Mouse (Mus musculus): ENCODE data around the gene Crtc1.

The Crtc1 gene

GRCm38 (mm10) chr8:70419879-70420643, 19.3 kb downstream of the Crtc1 start:
- no peak for DNase-seq

GRCm38 (mm10) chr8:70418954-70419353, 20.4 kb downstream of the Crtc1 start:
- no peak for DNase-seq

GRCm38 (mm10) chr8:70417914-70418313, 21.5 kb downstream of the Crtc1 start:
- no peak for DNase-seq

GRCm38 (mm10) chr8:70416941-70417340, 22.4 kb downstream of the Crtc1 start:
- DNase-seq, result peak; percentile 62

- no peak for DNase-seq
These were observed 23.6 kb downstream of the Crtc1 start for GRCm38 (mm10) chr8:70415540-70416451.

- DNase-seq, result no peak
These were observed 25.0 kb downstream of the Crtc1 start for GRCm38 (mm10) chr8:70414310-70414946.

- peak; percentile 63 for DNase-seq
These were observed 29.1 kb downstream of the Crtc1 start for GRCm38 (mm10) chr8:70410281-70410680.

GRCm38 (mm10) chr8:70409455-70409871, 29.9 kb downstream of the Crtc1 start:
- DNase-seq, result no peak

GRCm38 (mm10) chr8:70409019-70409418, 30.4 kb downstream of the Crtc1 start:
- no peak for DNase-seq

GRCm38 (mm10) chr8:70408301-70408700, 31.1 kb downstream of the Crtc1 start:
- no peak for DNase-seq

- no peak for DNase-seq
These were observed 32.8 kb downstream of the Crtc1 start for GRCm38 (mm10) chr8:70406427-70407069.

GRCm38 (mm10) chr8:70405189-70405588, 34.2 kb downstream of the Crtc1 start:
- DNase-seq, result no peak

GRCm38 (mm10) chr8:70404212-70404611, 35.2 kb downstream of the Crtc1 start:
- no peak for DNase-seq

GRCm38 (mm10) chr8:70397611-70398563, 41.5 kb downstream of the Crtc1 start:
- peak; percentile 87 for DNase-seq

- no peak for DNase-seq
These were observed 43.2 kb downstream of the Crtc1 start for GRCm38 (mm10) chr8:70396184-70396583.

- peak; percentile 93 for DNase-seq
These were observed 43.7 kb downstream of the Crtc1 start for GRCm38 (mm10) chr8:70395649-70396048.

- DNase-seq, result no peak
These were observed 44.9 kb downstream of the Crtc1 start for GRCm38 (mm10) chr8:70394269-70394998.

- DNase-seq, result no peak
These were observed 46.3 kb downstream of the Crtc1 start for GRCm38 (mm10) chr8:70393087-70393486.

- DNase-seq, result no peak
These were observed 49.7 kb downstream of the Crtc1 start for GRCm38 (mm10) chr8:70389678-70390077.

- DNase-seq, result peak; percentile 77
These were observed 56.1 kb downstream of the Crtc1 start for GRCm38 (mm10) chr8:70383287-70383686.

GRCm38 (mm10) chr8:70380069-70380468, 59.3 kb downstream of the Crtc1 start:
- DNase-seq, result peak; percentile 46

All from cerebellum, adult 11 months (tissue).